Mouse (Mus musculus) myocyte (in vitro differentiated cells): ENCODE results near the gene Itgb5.

Experiments used
- CEBPB ChIP-seq: IDR thresholded peaks from 2 replicates; pipeline ENCODE4 v1.6.1; 2011; ENCODE audit warnings: mild to moderate bottlenecking, moderate library complexity; ENCODE audit not compliant: poor library complexity, insufficient read depth, severe bottlenecking
- POLR2A ChIP-seq: IDR thresholded peaks from one replicate; pipeline ENCODE4 v1.6.1; 2011; ENCODE audit warnings: low read depth, mild to moderate bottlenecking, control low read depth, moderate library complexity; ENCODE audit not compliant: insufficient read length
- USF1 ChIP-seq: IDR thresholded peaks from one replicate; pipeline ENCODE4 v1.6.1; 2011; ENCODE audit warnings: low read depth, mild to moderate bottlenecking, control low read depth, moderate library complexity

GRCm38 (mm10) chr16:33820269-33821178, 8.9 kb upstream of the Itgb5 start:
- no peak for TF ChIP-seq POLR2A
- TF ChIP-seq CEBPB, result no peak
- no peak for TF ChIP-seq USF1
